Mouse (Mus musculus): ENCODE measurements around the gene Oasl2.
"Not testable (repeated sequence)": the region's sequence is repeated elsewhere in the genome, so short reads cannot be mapped to it uniquely, and the experiment has no call there.

Oasl2 gene

GRCm38 (mm10) chr5:114896688-114897373 lies at the start of gene Oasl2:
TSS of gene Oasl2 (plus strand) at chr5:114896936.
- DNase-seq (ENCODE audit: low spot score in 2 of 2), result no peak

GRCm38 (mm10) chr5:114851565-114852236 lies 45.0 kb upstream of the Oasl2 start:
- peak in 1 of 2 experiments; percentile 52 for DNase-seq (ENCODE audit: low spot score in 2 of 2)

- DNase-seq (ENCODE audit: low spot score in 2 of 2), result peak in 1 of 2 experiments; percentile 33
These were observed 43.4 kb upstream of the Oasl2 start, which contains the start of gene 4930519G04Rik for GRCm38 (mm10) chr5:114853364-114853763. TSS of gene 4930519G04Rik (plus strand) at chr5:114853664.

- DNase-seq (ENCODE audit: low spot score in 2 of 2), result no peak
These were observed 38.2 kb upstream of the Oasl2 start, which contains the start of gene Gm9936 for GRCm38 (mm10) chr5:114858582-114858981. TSS of gene Gm9936 (minus strand) at chr5:114858682.

- peak; percentile 51 to 77 for DNase-seq (ENCODE audit: low spot score in 2 of 2)
These were observed 37.5 kb upstream of the Oasl2 start for GRCm38 (mm10) chr5:114859253-114859652.

GRCm38 (mm10) chr5:114861730-114862129 lies 35.0 kb upstream of the Oasl2 start:
- peak in 1 of 2 experiments; percentile 34 for DNase-seq (ENCODE audit: low spot score in 2 of 2)

- DNase-seq (ENCODE audit: low spot score in 2 of 2), result no peak
These were observed 31.9 kb upstream of the Oasl2 start for GRCm38 (mm10) chr5:114864813-114865212.

- DNase-seq (ENCODE audit: low spot score in 2 of 2), result no peak
These were observed 31.5 kb upstream of the Oasl2 start for GRCm38 (mm10) chr5:114865279-114865678.

- no peak for DNase-seq (ENCODE audit: low spot score in 2 of 2)
These were observed 20.9 kb upstream of the Oasl2 start for GRCm38 (mm10) chr5:114875858-114876257.

- no peak for DNase-seq (ENCODE audit: low spot score in 2 of 2)
These were observed 20.4 kb upstream of the Oasl2 start for GRCm38 (mm10) chr5:114876331-114876730.

- no peak for DNase-seq (ENCODE audit: low spot score in 2 of 2)
These were observed 19.2 kb upstream of the Oasl2 start for GRCm38 (mm10) chr5:114877487-114877886.

- no peak for DNase-seq (ENCODE audit: low spot score in 2 of 2)
These were observed 17.3 kb upstream of the Oasl2 start for GRCm38 (mm10) chr5:114879399-114879798.

- DNase-seq (ENCODE audit: low spot score in 2 of 2), result not testable (repeated sequence)
These were observed 14.4 kb upstream of the Oasl2 start for GRCm38 (mm10) chr5:114882319-114882718.

GRCm38 (mm10) chr5:114883022-114883421 lies 13.7 kb upstream of the Oasl2 start:
- no peak for DNase-seq (ENCODE audit: low spot score in 2 of 2)

- no peak for DNase-seq (ENCODE audit: low spot score in 2 of 2)
These were observed 9.9 kb upstream of the Oasl2 start for GRCm38 (mm10) chr5:114886801-114887200.

- DNase-seq (ENCODE audit: low spot score in 2 of 2), result no peak
These were observed 7.7 kb upstream of the Oasl2 start for GRCm38 (mm10) chr5:114888995-114889394.

- DNase-seq (ENCODE audit: low spot score in 2 of 2), result no peak
These were observed 1.2 kb upstream of the Oasl2 start for GRCm38 (mm10) chr5:114895542-114895941.

- peak in 1 of 2 experiments; percentile 29 for DNase-seq (ENCODE audit: low spot score in 2 of 2)
These were observed 648 bp downstream of the Oasl2 start for GRCm38 (mm10) chr5:114897374-114897793.

GRCm38 (mm10) chr5:114898857-114899256 lies 2.1 kb downstream of the Oasl2 start:
- DNase-seq (ENCODE audit: low spot score in 2 of 2), result no peak

GRCm38 (mm10) chr5:114902413-114902812 lies 5.7 kb downstream of the Oasl2 start:
- no peak for DNase-seq (ENCODE audit: low spot score in 2 of 2)

- no peak for DNase-seq (ENCODE audit: low spot score in 2 of 2)
These were observed 12.0 kb downstream of the Oasl2 start for GRCm38 (mm10) chr5:114908598-114909305.

GRCm38 (mm10) chr5:114913686-114914085 lies 16.9 kb downstream of the Oasl2 start:
- DNase-seq (ENCODE audit: low spot score in 2 of 2), result no peak
